Mouse (Mus musculus) hindbrain, embryonic 16.5 days (tissue): ENCODE results near the gene Syngap1. TPM values are rescaled to one million over a fixed set of nuclear protein-coding genes. Genes with fewer than 3 reads are reported as not detected.
"Not testable (repeated sequence)": the region's sequence is repeated elsewhere in the genome, so short reads cannot be mapped to it uniquely, and the experiment has no call there.

Experiments used
- ATAC-seq: fragments of 200-750 bp; cut with Nextera tagmentation; 2 replicates; pipeline ENCODE4 v1.8.0; 2017; ENCODE audit warnings: moderate TSS enrichment, moderate library complexity
- H3K27ac ChIP-seq: fragments of 300-500 bp; sonication (generic); 2 replicates; pipeline ENCODE4 v1.5.1; 2014; ENCODE audit warnings: low read depth, mild to moderate bottlenecking, control low read depth, low read length, moderate library complexity
- H3K27me3 ChIP-seq: fragments of 300-500 bp; sonication (generic); replicated peaks from 2 replicates; pipeline ENCODE4 v1.6.1; 2014; ENCODE audit warnings: low read length; ENCODE audit not compliant: control insufficient read depth, insufficient read depth
- H3K36me3 ChIP-seq: fragments of 300-500 bp; sonication (generic); 2 replicates; pipeline ENCODE4 v1.6.1; 2014; ENCODE audit warnings: mild to moderate bottlenecking, low read length, moderate library complexity, mixed read lengths; ENCODE audit not compliant: control insufficient read depth, insufficient read depth
- H3K4me1 ChIP-seq: fragments of 300-500 bp; sonication (generic); 2 replicates; pipeline ENCODE4 v1.6.1; 2014; ENCODE audit warnings: low read depth, low read length; ENCODE audit not compliant: control insufficient read depth, insufficient read depth
- H3K4me2 ChIP-seq: fragments of 300-500 bp; sonication (generic); 2 replicates; pipeline ENCODE4 v1.6.1; 2014; ENCODE audit warnings: mild to moderate bottlenecking, low read length, control low read depth, moderate library complexity
- H3K4me3 ChIP-seq: fragments of 300-500 bp; sonication (generic); 2 replicates; pipeline ENCODE4 v1.5.1; 2014; ENCODE audit warnings: mild to moderate bottlenecking, low read length, control low read depth, moderate library complexity
- H3K9ac ChIP-seq: fragments of 300-500 bp; sonication (generic); 2 replicates; pipeline ENCODE4 v1.6.1; 2014; ENCODE audit warnings: low read depth, mild to moderate bottlenecking, control low read depth, low read length, moderate library complexity
- H3K9me3 ChIP-seq: fragments of 300-500 bp; sonication (generic); 2 replicates; pipeline ENCODE4 v1.6.1; 2014; ENCODE audit warnings: mild to moderate bottlenecking, low read length, moderate library complexity; ENCODE audit not compliant: control insufficient read depth
- WGBS: fragments of 180-500 bp; shearing (Covaris S2); extraction: QIAGEN DNeasy Blood & Tissue Kit; methylation state at CpG from one replicate; pipeline ENCODE4 v1.1.7; 2014; 5-methylcytosine and 5-hydroxymethylcytosine counted together
- polyA plus RNA-seq: library from polyadenylated mRNA; unstranded; fragments of >200 nt; fragmentation: Nextera tagmentation; extraction: Ambion mirVana; gene quantifications from 2 replicates; pipeline ENCODE4 v1.2.1, GENCODE M21; 2015

Gene Syngap1
- polyA plus RNA-seq, result 2.5 and 4.9 TPM in 2 replicates

- WGBS, result 2% methylated on average over 23 of the region's 24 CpGs
- Histone ChIP-seq H3K9ac (peak within 1 kb of the TSS; percentile 80), H3K27me3 (no peaks in the 10 kb centered on the region), H3K9me3 (no peaks in the 10 kb centered on the region), H3K4me3 (peak within 1 kb of the TSS; percentile 63), H3K36me3 (no peaks in the 10 kb centered on the region), H3K4me1 (peaks cover 41% of the 10 kb centered on the region), H3K4me2 (peak within 1 kb of the TSS; percentile 77), H3K27ac (peak within 1 kb of the TSS; percentile 97)
- ATAC-seq, result peak; percentile 13; the same call in 1 of the 2 replicates
Observed at GRCm38 (mm10) chr17:26941031-26941789, at the start of gene Syngap1. TSS of gene Syngap1 (plus strand) at chr17:26941253.

GRCm38 (mm10) chr17:26892635-26893375 is 48.2 kb upstream of the Syngap1 start:
- Histone ChIP-seq H3K9me3 (no peaks in the 10 kb centered on the region), H3K4me2 (peak overlapping the region; percentile 0; the same call in 1 of the 2 replicates), H3K36me3 (no peaks in the 10 kb centered on the region), H3K4me3 (no peak overlapping the region), H3K4me1 (peaks cover 6% of the 10 kb centered on the region), H3K27me3 (0 out of 2 replicates have a peak, but pooled peaks cover 4% of the 10 kb centered on the region), H3K9ac (peak overlapping the region; percentile 17; the same call in 1 of the 2 replicates), H3K27ac (no peak overlapping the region)
- no peak for ATAC-seq
- 26% methylated on average over 16 of the region's 16 CpGs for WGBS

- no peak overlapping the region for H3K4me3 ChIP-seq
- WGBS, result 42% methylated on average over 6 of the region's 6 CpGs
- H3K27me3 ChIP-seq, result 0 out of 2 replicates have a peak, but pooled peaks cover 4% of the 10 kb centered on the region
- no peak overlapping the region for H3K4me2 ChIP-seq
- H3K36me3 ChIP-seq, result no peaks in the 10 kb centered on the region
- H3K27ac ChIP-seq, result no peak overlapping the region
- H3K9me3 ChIP-seq, result no peaks in the 10 kb centered on the region
- no peak; the same call in 1 of the 2 replicates for ATAC-seq
- H3K9ac ChIP-seq, result no peak overlapping the region
- peaks cover 6% of the 10 kb centered on the region for H3K4me1 ChIP-seq
Observed at GRCm38 (mm10) chr17:26893492-26893891, 47.6 kb upstream of the Syngap1 start.

GRCm38 (mm10) chr17:26894342-26894741 is 46.7 kb upstream of the Syngap1 start:
- Histone ChIP-seq H3K36me3 (no peaks in the 10 kb centered on the region), H3K27ac (no peak overlapping the region), H3K4me1 (peaks cover 6% of the 10 kb centered on the region), H3K4me2 (no peak overlapping the region), H3K27me3 (0 out of 2 replicates have a peak, but pooled peaks cover 2% of the 10 kb centered on the region), H3K4me3 (no peak overlapping the region), H3K9me3 (no peaks in the 10 kb centered on the region), H3K9ac (no peak overlapping the region)
- no peak for ATAC-seq
- WGBS, result 54% methylated on average over 6 of the region's 6 CpGs

- Histone ChIP-seq H3K9ac (no peak overlapping the region), H3K4me2 (no peak overlapping the region), H3K4me1 (peaks cover 6% of the 10 kb centered on the region), H3K4me3 (no peak overlapping the region), H3K9me3 (no peaks in the 10 kb centered on the region), H3K27ac (no peak overlapping the region), H3K27me3 (0 out of 2 replicates have a peak, but pooled peaks cover 2% of the 10 kb centered on the region), H3K36me3 (no peaks in the 10 kb centered on the region)
- ATAC-seq, result no peak
- 17% methylated on average over 10 of the region's 10 CpGs for WGBS
Observed at GRCm38 (mm10) chr17:26895578-26895977, 45.5 kb upstream of the Syngap1 start.

- Histone ChIP-seq H3K9me3 (no peaks in the 10 kb centered on the region), H3K27ac (no peak overlapping the region), H3K27me3 (0 out of 2 replicates have a peak, but pooled peaks cover 2% of the 10 kb centered on the region), H3K4me3 (no peak overlapping the region), H3K4me2 (no peak overlapping the region), H3K4me1 (no peaks in the 10 kb centered on the region), H3K9ac (no peak overlapping the region), H3K36me3 (no peaks in the 10 kb centered on the region)
- WGBS, result 83% methylated on average over 6 of the region's 6 CpGs
- no peak for ATAC-seq
Observed at GRCm38 (mm10) chr17:26900916-26901315, 40.1 kb upstream of the Syngap1 start.

GRCm38 (mm10) chr17:26904320-26904719 is 36.7 kb upstream of the Syngap1 start:
- no peak overlapping the region for H3K9ac ChIP-seq
- H3K4me3 ChIP-seq, result no peak overlapping the region
- no peak overlapping the region for H3K27ac ChIP-seq
- H3K36me3 ChIP-seq, result no peaks in the 10 kb centered on the region
- WGBS, result 66% methylated on average over 5 of the region's 5 CpGs
- H3K4me2 ChIP-seq, result no peak overlapping the region
- no peaks in the 10 kb centered on the region for H3K4me1 ChIP-seq
- ATAC-seq, result no peak
- no peaks in the 10 kb centered on the region for H3K9me3 ChIP-seq
- H3K27me3 ChIP-seq, result no peaks in the 10 kb centered on the region

GRCm38 (mm10) chr17:26907506-26907905 is 33.5 kb upstream of the Syngap1 start:
- WGBS, result 71% methylated on average over 14 of the region's 15 CpGs
- H3K27me3 ChIP-seq, H3K4me3 ChIP-seq, H3K9me3 ChIP-seq, H3K27ac ChIP-seq, H3K36me3 ChIP-seq, ATAC-seq, H3K9ac ChIP-seq, H3K4me1 ChIP-seq, H3K4me2 ChIP-seq: not testable (repeated sequence)

GRCm38 (mm10) chr17:26915248-26915647 is 25.8 kb upstream of the Syngap1 start:
- ATAC-seq, result no peak
- 23% methylated on average over 1 of the region's 1 CpGs for WGBS
- H3K9me3 ChIP-seq, result no peaks in the 10 kb centered on the region
- H3K36me3 ChIP-seq, result no peaks in the 10 kb centered on the region
- H3K9ac ChIP-seq, result no peak overlapping the region
- H3K4me3 ChIP-seq, result no peak overlapping the region
- H3K27me3 ChIP-seq, result no peaks in the 10 kb centered on the region
- peaks cover 3% of the 10 kb centered on the region; the same call in 1 of the 2 replicates for H3K4me1 ChIP-seq
- H3K4me2 ChIP-seq, result no peak overlapping the region
- no peak overlapping the region for H3K27ac ChIP-seq
